Mouse (Mus musculus): ENCODE data around the gene Alms1. TPM values are rescaled to one million over a fixed set of nuclear protein-coding genes. Genes with fewer than 3 reads are reported as not detected.

Alms1 gene
- 1 to 10 TPM; 4.4 to 6.1 TPM for total RNA-seq (2023)

DNA sequence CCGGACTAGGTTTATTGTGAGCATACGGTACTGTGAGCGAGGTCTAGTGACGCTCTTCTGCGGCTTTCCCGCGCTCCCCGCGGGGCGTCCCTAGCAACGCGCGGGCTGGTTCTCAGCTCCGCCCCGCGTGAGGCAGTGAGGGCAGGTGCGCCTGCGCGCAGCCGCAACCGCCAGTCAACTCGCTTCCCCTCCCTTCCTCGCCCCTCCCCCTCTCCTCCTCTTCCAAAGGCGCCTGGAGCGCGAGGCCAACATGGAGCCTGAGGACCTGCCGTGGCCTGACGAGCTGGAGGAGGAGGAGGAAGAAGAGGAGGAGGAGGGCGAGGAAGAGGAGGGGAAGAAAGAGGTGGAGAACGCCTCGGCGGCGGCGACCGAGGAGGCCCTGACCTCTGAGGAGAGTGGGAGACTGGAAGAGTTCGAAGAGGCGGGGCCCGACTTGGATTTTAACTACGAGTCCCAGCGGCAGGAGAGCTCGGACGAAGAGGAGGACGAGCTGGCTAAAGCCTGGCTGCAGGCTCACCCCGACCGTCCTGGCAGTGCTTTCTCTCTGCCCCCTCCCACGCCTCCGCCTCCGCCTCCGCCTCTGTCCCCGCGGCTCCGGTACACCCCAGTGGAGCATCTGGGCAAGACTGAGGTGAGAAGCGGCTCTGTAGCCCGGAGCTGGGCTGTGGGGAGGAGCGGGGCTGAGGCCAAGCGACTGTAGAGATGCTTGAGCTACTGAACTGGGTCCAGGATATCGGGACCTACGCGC is at the start of gene Alms1:
Gene Alms1, plus strand, starts transcription at position 136 of the 748 bp plus-strand sequence.

DNA sequence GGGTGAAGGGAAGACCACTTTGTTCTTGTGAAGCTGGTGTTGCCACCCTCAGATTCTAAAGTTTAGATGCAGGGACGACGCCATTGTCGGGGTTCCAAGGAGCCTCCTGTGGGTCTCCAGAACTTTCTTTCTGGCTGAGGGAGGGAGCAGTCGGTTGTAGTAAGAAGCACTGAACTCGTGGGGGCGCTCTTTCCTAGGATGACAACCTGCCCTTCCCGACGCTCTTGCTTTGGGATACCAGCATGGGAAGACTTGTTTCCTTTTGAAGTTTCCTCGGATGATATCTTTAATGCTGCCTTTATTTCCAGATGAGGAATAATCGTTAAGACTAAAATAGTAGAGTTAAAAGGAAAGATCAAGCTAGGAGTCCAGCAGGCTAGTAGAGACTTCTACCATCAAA is 125.8 kb downstream of the Alms1 start, which contains the start of gene Nat8f7:
Gene Nat8f7, minus strand, starts transcription at position 101 of the 400 bp plus-strand sequence.

Other genes with a start within 250 kb of the Alms1 start
- gene Rab11fip5, start 212.9 kb upstream of the Alms1 start, total RNA-seq (2023) = 1 to 10 TPM; 1.1 to 1.3 TPM
- gene Noto, start 163.6 kb upstream of the Alms1 start, total RNA-seq (2023) = not detected
- gene Smyd5, start 155.5 kb upstream of the Alms1 start, total RNA-seq (2023) = 10 to 100 TPM; 46.6 to 50.5 TPM
- 100 to 1,000 TPM; 151 to 175 TPM for gene Cct7, start 136.0 kb upstream of the Alms1 start, total RNA-seq (2023)
- 10 to 100 TPM; 15.7 to 17.2 TPM for gene Pradc1, start 135.6 kb upstream of the Alms1 start, total RNA-seq (2023)
- not detected for gene Fbxo41, start 84.5 kb upstream of the Alms1 start, total RNA-seq (2023)
- under 1 TPM in 1 of 2 experiments, not detected in 1; 0.42 TPM for gene Egr4, start 73.9 kb upstream of the Alms1 start, total RNA-seq (2023)
- gene Nat8f7, start 125.7 kb downstream of the Alms1 start, total RNA-seq (2023) = not detected
- gene Nat8f3, start 178.2 kb downstream of the Alms1 start, total RNA-seq (2023) = not detected
- not detected for gene Nat8f6, start 233.4 kb downstream of the Alms1 start, total RNA-seq (2023)
- gene Nat8f5, start 233.4 kb downstream of the Alms1 start, total RNA-seq (2023) = not detected
- gene Nat8, start 244.6 kb downstream of the Alms1 start, total RNA-seq (2023) = not detected

All from B cell, adult 67 days (primary cell).